Mouse (Mus musculus) kidney, postnatal 0 days (tissue): ENCODE measurements around the gene Cd48. TPM values are rescaled to one million over a fixed set of nuclear protein-coding genes. Genes with fewer than 3 reads are reported as not detected.

Experiments used
- ATAC-seq: fragments of 200-750 bp; cut with Nextera tagmentation; replicated peaks from 2 replicates; pipeline ENCODE4 v1.8.0; 2017; ENCODE audit warnings: low read depth, moderate number of reproducible peaks, moderate TSS enrichment, moderate library complexity; ENCODE audit not compliant: low FRiP score
- DNase-seq: peaks from one replicate; pipeline ENCODE4 v3.0.0-alpha.2; 2016; ENCODE audit warnings: low spot score
- H3K27ac ChIP-seq: fragments of 300-500 bp; sonication (generic); 2 replicates; pipeline ENCODE4 v1.5.1; 2014; ENCODE audit warnings: mild to moderate bottlenecking
- H3K27me3 ChIP-seq: fragments of 300-500 bp; sonication (generic); 2 replicates; pipeline ENCODE4 v1.6.1; 2014; ENCODE audit warnings: low read length, mixed read lengths; ENCODE audit not compliant: insufficient read depth
- H3K36me3 ChIP-seq: fragments of 300-500 bp; sonication (generic); 2 replicates; pipeline ENCODE4 v1.6.1; 2014; ENCODE audit warnings: low read length, mixed read lengths; ENCODE audit not compliant: insufficient read depth
- H3K4me1 ChIP-seq: fragments of 300-500 bp; sonication (generic); replicated peaks from 2 replicates; pipeline ENCODE4 v1.6.1; 2014; ENCODE audit warnings: antibody characterized with exemption, low read length, mixed read lengths; ENCODE audit not compliant: insufficient read depth
- H3K4me2 ChIP-seq: fragments of 300-500 bp; sonication (generic); 2 replicates; pipeline ENCODE4 v1.6.1; 2014; ENCODE audit warnings: mild to moderate bottlenecking, low read length, moderate library complexity, mixed read lengths
- H3K4me3 ChIP-seq: fragments of 300-500 bp; sonication (generic); replicated peaks from 2 replicates; pipeline ENCODE4 v1.5.1; 2014; ENCODE audit warnings: low read depth, low read length
- H3K9ac ChIP-seq: fragments of 300-500 bp; sonication (generic); 2 replicates; pipeline ENCODE4 v1.6.1; 2014; ENCODE audit warnings: low read depth, low read length
- H3K9me3 ChIP-seq: fragments of 300-500 bp; sonication (generic); replicated peaks from 2 replicates; pipeline ENCODE4 v1.6.1; 2016; ENCODE audit warnings: low read length, inconsistent platforms, mixed read lengths
- CTCF ChIP-seq: IDR thresholded peaks from 2 replicates; pipeline ENCODE4 v1.5.1; 2016; ENCODE audit warnings: antibody characterized with exemption, low read depth, mild to moderate bottlenecking, moderate library complexity
- WGBS: fragments of 180-500 bp; shearing (Covaris S2); extraction: QIAGEN DNeasy Blood & Tissue Kit; methylation state at CpG from one replicate; pipeline ENCODE4 v1.1.7; 2014; 5-methylcytosine and 5-hydroxymethylcytosine counted together
- polyA plus RNA-seq: library from polyadenylated mRNA; unstranded; fragments of >200 nt; fragmentation: Nextera tagmentation; extraction: Ambion mirVana; gene quantifications from 2 replicates; pipeline ENCODE4 v1.2.1, GENCODE M21; 2015

The Cd48 gene
- polyA plus RNA-seq, 1 experiment from 2014 or later, result 3.8 TPM

DNA sequence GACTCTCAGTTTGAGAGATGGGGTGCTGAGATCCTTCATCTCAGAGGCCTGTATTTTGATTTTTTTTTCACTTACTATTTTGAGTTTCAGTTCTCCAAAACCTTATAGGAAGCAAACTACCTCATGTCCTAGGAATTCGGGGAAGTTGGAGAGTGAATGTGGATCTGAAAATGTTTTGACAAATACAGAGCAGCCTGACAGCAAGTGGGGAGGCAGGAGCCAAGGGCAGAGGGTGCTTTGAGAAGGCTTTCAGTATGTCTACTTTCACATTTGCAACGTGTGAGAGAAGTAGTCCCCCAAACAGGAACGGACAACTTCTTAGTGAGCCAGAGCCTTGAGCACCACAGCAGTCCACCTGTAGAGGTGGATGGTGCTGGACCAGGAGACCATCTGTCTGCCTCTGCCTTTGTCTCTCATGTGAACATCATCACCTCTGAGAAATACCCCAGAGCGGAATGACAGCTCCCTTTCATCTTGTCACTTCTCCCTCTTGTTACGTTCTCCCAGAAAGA lies 35.3 kb upstream of the Cd48 start:
- no peaks in the 10 kb centered on the region for H3K27me3 ChIP-seq
- WGBS, result 62% methylated on average over 5 of the region's 5 CpGs
- no peak for DNase-seq

GRCm38 (mm10) chr1:171647716-171648115 lies 34.1 kb upstream of the Cd48 start:
- H3K4me1 ChIP-seq, result no peaks in the 10 kb centered on the region
- no peaks in the 10 kb centered on the region for H3K36me3 ChIP-seq
- H3K9me3 ChIP-seq, result no peaks in the 10 kb centered on the region
- no peak for TF ChIP-seq CTCF
- no peak overlapping the region for H3K4me3 ChIP-seq
- H3K4me2 ChIP-seq, result no peak overlapping the region
- H3K27ac ChIP-seq, result no peak overlapping the region
- 86% methylated on average over 5 of the region's 5 CpGs for WGBS
- ATAC-seq (no peak), DNase-seq (no peak)
- H3K27me3 ChIP-seq, result no peaks in the 10 kb centered on the region
- H3K9ac ChIP-seq, result no peak overlapping the region

More for the DNA sequence above, 35.3 kb upstream of the Cd48 start:
- Histone ChIP-seq H3K9ac (no peak overlapping the region), H3K4me2 (no peak overlapping the region), H3K27ac (no peak overlapping the region), H3K9me3 (no peaks in the 10 kb centered on the region), H3K36me3 (no peaks in the 10 kb centered on the region), H3K4me1 (no peaks in the 10 kb centered on the region), H3K4me3 (no peak overlapping the region)
- no peak for ATAC-seq
- no peak for TF ChIP-seq CTCF

DNA sequence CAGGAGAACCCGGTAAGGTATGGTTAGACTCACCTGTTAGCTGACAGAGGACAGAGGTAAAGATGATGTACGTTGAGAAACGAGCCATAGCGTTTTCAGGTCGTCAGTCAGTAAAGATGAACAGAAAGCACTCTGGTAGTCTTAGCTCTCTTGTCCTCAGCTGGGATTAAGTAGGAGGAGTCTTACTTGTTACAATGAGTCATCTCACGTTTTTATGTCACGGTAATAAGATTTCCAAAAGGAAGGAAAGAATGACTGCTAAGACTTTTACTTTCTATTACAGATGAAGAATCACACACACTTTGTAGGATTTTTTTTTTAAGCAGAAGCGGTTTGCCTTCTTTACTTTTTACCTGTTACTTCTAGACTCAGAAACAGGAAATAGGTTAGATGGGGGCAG lies 33.0 kb upstream of the Cd48 start:
- WGBS, result 77% methylated on average over 8 of the region's 8 CpGs
- Histone ChIP-seq H3K9ac (no peak overlapping the region), H3K4me1 (no peaks in the 10 kb centered on the region), H3K4me3 (no peak overlapping the region), H3K4me2 (no peak overlapping the region), H3K9me3 (no peaks in the 10 kb centered on the region), H3K36me3 (no peaks in the 10 kb centered on the region), H3K27me3 (no peaks in the 10 kb centered on the region), H3K27ac (no peak overlapping the region)
- no peak for ATAC-seq
- no peak for DNase-seq
- no peak for TF ChIP-seq CTCF

DNA sequence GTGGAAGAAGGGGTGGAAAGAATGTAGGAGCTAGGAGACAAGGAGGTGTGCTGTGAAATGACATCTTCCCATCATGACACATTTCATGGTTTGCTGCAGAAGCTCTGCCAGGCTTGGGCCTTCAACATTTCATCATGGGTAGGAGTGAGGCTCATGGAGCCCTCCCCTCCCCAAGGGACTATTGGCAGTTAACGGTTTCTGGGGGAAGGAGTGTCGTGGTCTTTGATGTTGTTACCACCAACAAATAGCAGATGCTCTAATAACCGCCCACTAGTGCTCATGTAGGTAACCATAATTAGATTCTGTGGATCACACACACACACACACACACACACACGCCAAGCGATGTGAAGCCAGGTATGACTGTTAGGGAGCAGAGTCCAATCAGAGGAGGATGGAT lies 29.1 kb upstream of the Cd48 start, which contains the start of gene Slamf7:
Slamf7 (minus strand) TSS at position 302 of the 400 bp plus-strand sequence.
- Histone ChIP-seq H3K9ac (no peak within 1 kb of the TSS), H3K4me3 (no peak within 1 kb of the TSS), H3K27ac (no peak within 1 kb of the TSS), H3K4me2 (no peak within 1 kb of the TSS), H3K9me3 (no peaks in the 10 kb centered on the region), H3K4me1 (no peaks in the 10 kb centered on the region), H3K27me3 (no peaks in the 10 kb centered on the region), H3K36me3 (no peaks in the 10 kb centered on the region)
- WGBS, result 81% methylated on average over 5 of the region's 5 CpGs
- ATAC-seq (no peak), DNase-seq (no peak)
- TF ChIP-seq CTCF, result no peak

- H3K4me3 ChIP-seq, result no peak overlapping the region
- no peak for ATAC-seq
- 60% methylated on average over 5 of the region's 5 CpGs for WGBS
Observed at GRCm38 (mm10) chr1:171658561-171658991, 23.2 kb upstream of the Cd48 start.

GRCm38 (mm10) chr1:171660423-171660822 lies 21.4 kb upstream of the Cd48 start:
- Histone ChIP-seq H3K9ac (no peak overlapping the region), H3K4me1 (no peaks in the 10 kb centered on the region), H3K27me3 (no peaks in the 10 kb centered on the region), H3K36me3 (no peaks in the 10 kb centered on the region), H3K27ac (no peak overlapping the region), H3K9me3 (no peaks in the 10 kb centered on the region), H3K4me3 (no peak overlapping the region), H3K4me2 (no peak overlapping the region)
- DNase-seq (no peak), ATAC-seq (no peak)
- no peak for TF ChIP-seq CTCF
- WGBS, result 93% methylated on average over 1 of the region's 1 CpGs

More at GRCm38 (mm10) chr1:171658561-171658991, 23.2 kb upstream of the Cd48 start:
- H3K9ac ChIP-seq, result no peak overlapping the region
- H3K36me3 ChIP-seq, result no peaks in the 10 kb centered on the region
- no peak overlapping the region for H3K27ac ChIP-seq
- H3K9me3 ChIP-seq, result no peaks in the 10 kb centered on the region
- no peak for TF ChIP-seq CTCF
- no peak overlapping the region for H3K4me2 ChIP-seq
- no peak for DNase-seq
- no peaks in the 10 kb centered on the region for H3K27me3 ChIP-seq
- H3K4me1 ChIP-seq, result no peaks in the 10 kb centered on the region

DNA sequence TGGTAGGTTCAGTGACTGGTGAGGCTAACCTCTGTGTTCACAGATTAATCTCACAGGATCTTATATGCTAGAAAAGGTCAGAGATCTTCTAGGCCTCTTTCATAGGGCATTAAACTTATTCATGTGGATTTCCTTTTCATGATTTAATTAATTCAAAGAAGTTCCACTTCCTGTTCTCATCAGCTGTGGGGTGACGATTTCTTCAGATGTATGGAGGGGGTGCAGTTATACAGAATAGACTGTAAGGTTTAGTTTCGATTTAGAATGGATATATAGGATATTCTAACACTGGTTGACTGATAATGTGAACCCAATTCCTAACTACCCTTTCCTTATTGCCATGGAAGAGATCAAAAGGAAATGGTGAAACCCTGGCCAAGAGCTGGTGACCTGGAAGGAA lies 20.3 kb upstream of the Cd48 start:
- H3K4me2 ChIP-seq, result no peak overlapping the region
- H3K36me3 ChIP-seq, result no peaks in the 10 kb centered on the region
- H3K4me1 ChIP-seq, result no peaks in the 10 kb centered on the region
- no peak overlapping the region for H3K4me3 ChIP-seq
- no peak overlapping the region for H3K27ac ChIP-seq
- H3K9me3 ChIP-seq, result no peaks in the 10 kb centered on the region
- DNase-seq (no peak), ATAC-seq (no peak)
- H3K27me3 ChIP-seq, result no peaks in the 10 kb centered on the region
- 71% methylated on average over 2 of the region's 2 CpGs for WGBS
- no peak for TF ChIP-seq CTCF
- H3K9ac ChIP-seq, result no peak overlapping the region
